Mouse (Mus musculus) kidney, postnatal 0 days (tissue): ENCODE data around the gene Ssh1. TPM values are rescaled to one million over a fixed set of nuclear protein-coding genes. Genes with fewer than 3 reads are reported as not detected.

Experiments
- ATAC-seq: fragments of 200-750 bp; cut with Nextera tagmentation; replicated peaks from 2 replicates; pipeline ENCODE4 v1.8.0; 2017; ENCODE audit warnings: low read depth, moderate number of reproducible peaks, moderate TSS enrichment, moderate library complexity; ENCODE audit not compliant: low FRiP score
- DNase-seq: peaks from one replicate; pipeline ENCODE4 v3.0.0-alpha.2; 2016; ENCODE audit warnings: low spot score
- H3K27ac ChIP-seq: fragments of 300-500 bp; sonication (generic); 2 replicates; pipeline ENCODE4 v1.5.1; 2014; ENCODE audit warnings: mild to moderate bottlenecking
- H3K27me3 ChIP-seq: fragments of 300-500 bp; sonication (generic); 2 replicates; pipeline ENCODE4 v1.6.1; 2014; ENCODE audit warnings: low read length, mixed read lengths; ENCODE audit not compliant: insufficient read depth
- H3K36me3 ChIP-seq: fragments of 300-500 bp; sonication (generic); 2 replicates; pipeline ENCODE4 v1.6.1; 2014; ENCODE audit warnings: low read length, mixed read lengths; ENCODE audit not compliant: insufficient read depth
- H3K4me1 ChIP-seq: fragments of 300-500 bp; sonication (generic); replicated peaks from 2 replicates; pipeline ENCODE4 v1.6.1; 2014; ENCODE audit warnings: antibody characterized with exemption, low read length, mixed read lengths; ENCODE audit not compliant: insufficient read depth
- H3K4me2 ChIP-seq: fragments of 300-500 bp; sonication (generic); 2 replicates; pipeline ENCODE4 v1.6.1; 2014; ENCODE audit warnings: mild to moderate bottlenecking, low read length, moderate library complexity, mixed read lengths
- H3K4me3 ChIP-seq: fragments of 300-500 bp; sonication (generic); replicated peaks from 2 replicates; pipeline ENCODE4 v1.5.1; 2014; ENCODE audit warnings: low read depth, low read length
- H3K9ac ChIP-seq: fragments of 300-500 bp; sonication (generic); 2 replicates; pipeline ENCODE4 v1.6.1; 2014; ENCODE audit warnings: low read depth, low read length
- H3K9me3 ChIP-seq: fragments of 300-500 bp; sonication (generic); replicated peaks from 2 replicates; pipeline ENCODE4 v1.6.1; 2016; ENCODE audit warnings: low read length, inconsistent platforms, mixed read lengths
- CTCF ChIP-seq: IDR thresholded peaks from 2 replicates; pipeline ENCODE4 v1.5.1; 2016; ENCODE audit warnings: antibody characterized with exemption, low read depth, mild to moderate bottlenecking, moderate library complexity
- WGBS: fragments of 180-500 bp; shearing (Covaris S2); extraction: QIAGEN DNeasy Blood & Tissue Kit; methylation state at CpG from one replicate; pipeline ENCODE4 v1.1.7; 2014; 5-methylcytosine and 5-hydroxymethylcytosine counted together
- polyA plus RNA-seq: library from polyadenylated mRNA; unstranded; fragments of >200 nt; fragmentation: Nextera tagmentation; extraction: Ambion mirVana; gene quantifications from 2 replicates; pipeline ENCODE4 v1.2.1, GENCODE M21; 2015

Gene Ssh1
- polyA plus RNA-seq, 1 experiment from 2014 or later = 10.0 TPM

DNA sequence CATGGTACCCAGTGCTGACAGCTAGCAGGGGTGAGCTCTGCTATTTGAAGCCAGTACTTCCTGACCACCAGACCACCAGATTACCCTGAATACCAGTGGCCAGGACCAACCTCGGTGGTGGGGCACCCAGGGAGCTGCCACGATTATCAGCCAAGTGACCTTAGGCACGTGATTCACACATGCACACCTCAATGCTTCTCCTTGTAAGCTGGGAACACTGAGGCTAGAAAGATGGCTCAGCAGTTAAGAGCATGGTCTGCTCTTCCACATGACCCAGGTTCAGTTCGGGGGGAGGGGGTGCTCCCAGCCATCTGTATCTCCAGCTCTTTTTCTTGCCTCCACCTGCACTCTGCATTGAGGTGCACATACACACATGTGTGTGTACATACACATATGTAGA lies 15.4 kb upstream of the Ssh1 start:
- DNase-seq (no peak), ATAC-seq (no peak)
- no peak overlapping the region for H3K4me3 ChIP-seq
- H3K4me2 ChIP-seq = no peak overlapping the region
- no peak overlapping the region for H3K27ac ChIP-seq
- no peak overlapping the region for H3K9ac ChIP-seq
- TF ChIP-seq CTCF = no peak
- H3K4me1 ChIP-seq = 0 out of 2 replicates have a peak, but pooled peaks cover 5% of the 10 kb centered on the region
- 70% methylated on average over 4 of the region's 4 CpGs for WGBS
- H3K9me3 ChIP-seq = no peaks in the 10 kb centered on the region
- no peaks in the 10 kb centered on the region for H3K27me3 ChIP-seq
- H3K36me3 ChIP-seq = no peaks in the 10 kb centered on the region

DNA sequence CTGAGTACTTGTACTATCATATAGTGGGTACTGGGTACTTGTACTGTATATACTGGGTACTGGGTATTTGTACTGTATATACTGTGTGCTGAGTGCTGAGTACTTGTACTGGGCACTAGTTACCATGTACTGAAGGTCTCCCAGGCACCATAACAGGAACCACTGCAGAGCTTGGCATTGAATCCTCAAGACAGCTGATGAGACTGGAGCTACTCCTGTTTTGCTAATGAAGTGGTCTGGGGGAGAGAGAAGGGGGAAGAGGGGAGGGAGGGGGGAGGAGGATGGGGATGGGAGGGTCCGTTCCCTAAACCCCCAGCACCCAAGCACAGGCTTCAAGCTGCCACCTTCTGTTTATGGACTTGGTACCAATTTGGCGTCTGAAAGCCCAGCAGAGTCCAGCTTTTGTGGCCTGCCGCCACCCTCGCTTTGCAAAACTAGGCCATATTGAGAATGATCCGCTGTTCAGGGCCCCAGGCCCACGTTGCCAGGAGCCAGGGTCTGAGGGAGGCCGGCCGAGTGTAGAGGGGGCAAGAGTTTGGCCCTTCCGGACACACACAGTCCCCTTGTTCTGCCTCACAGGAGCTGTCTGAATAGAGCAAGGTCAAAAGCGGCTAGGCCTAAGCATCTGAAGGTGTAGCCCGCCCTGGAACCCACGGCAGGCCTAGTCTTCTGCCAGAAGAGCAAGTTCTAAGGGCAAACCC lies 14.2 kb upstream of the Ssh1 start:
- ATAC-seq = no peak
- H3K36me3 ChIP-seq = no peaks in the 10 kb centered on the region
- H3K4me3 ChIP-seq = no peak overlapping the region
- no peak overlapping the region for H3K4me2 ChIP-seq
- DNase-seq = no peak
- no peak overlapping the region for H3K9ac ChIP-seq
- no peak overlapping the region for H3K27ac ChIP-seq
- H3K27me3 ChIP-seq = no peaks in the 10 kb centered on the region
- WGBS = 74% methylated on average over 12 of the region's 12 CpGs
- TF ChIP-seq CTCF = no peak
- H3K4me1 ChIP-seq = 0 out of 2 replicates have a peak, but pooled peaks cover 8% of the 10 kb centered on the region
- no peaks in the 10 kb centered on the region for H3K9me3 ChIP-seq

DNA sequence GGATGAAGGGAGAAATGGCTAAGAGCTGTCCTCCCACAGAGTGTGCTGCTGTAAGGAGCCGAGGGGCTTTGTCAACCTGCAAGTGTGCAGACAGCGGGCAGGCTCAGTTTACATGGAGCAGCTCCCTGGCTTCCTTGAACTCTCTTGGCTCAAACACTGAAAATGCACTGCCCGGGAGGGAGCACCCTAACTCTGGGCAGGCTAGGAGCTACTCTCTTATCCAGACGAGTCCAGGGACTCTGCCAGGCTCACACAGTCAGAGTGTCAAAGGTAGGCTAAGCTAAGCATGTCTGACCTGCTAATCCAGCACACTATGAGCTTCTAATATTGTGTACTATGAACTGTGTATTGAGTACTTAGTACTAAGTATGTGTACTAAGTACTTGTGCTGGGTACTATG lies 13.3 kb upstream of the Ssh1 start:
- Histone ChIP-seq H3K9ac (no peak overlapping the region), H3K4me2 (no peak overlapping the region), H3K4me1 (0 out of 2 replicates have a peak, but pooled peaks cover 8% of the 10 kb centered on the region), H3K36me3 (no peaks in the 10 kb centered on the region), H3K27ac (no peak overlapping the region), H3K9me3 (no peaks in the 10 kb centered on the region), H3K4me3 (no peak overlapping the region), H3K27me3 (no peaks in the 10 kb centered on the region)
- no peak for ATAC-seq
- 45% methylated on average over 4 of the region's 4 CpGs for WGBS
- no peak for DNase-seq
- TF ChIP-seq CTCF = no peak

DNA sequence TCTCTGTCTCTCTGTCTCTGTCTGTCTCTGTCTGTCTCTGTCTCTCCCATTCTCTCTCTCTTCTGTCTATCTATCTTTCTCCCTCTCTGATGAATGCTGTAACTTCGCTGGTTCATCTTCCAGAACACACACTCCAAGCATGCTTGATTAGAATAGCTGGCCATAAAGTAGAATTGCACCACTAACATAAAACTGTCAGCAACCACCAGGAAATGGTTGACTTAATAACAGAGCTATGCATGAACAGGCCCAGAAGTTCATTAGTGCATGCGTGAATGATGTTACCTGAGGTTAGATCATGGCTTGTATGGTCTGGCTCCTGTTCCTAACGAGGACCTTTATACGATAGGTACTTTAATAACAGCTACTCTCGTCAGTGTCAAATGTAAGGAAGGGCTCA lies 11.4 kb upstream of the Ssh1 start:
- Histone ChIP-seq H3K27me3 (no peaks in the 10 kb centered on the region), H3K9ac (no peak overlapping the region), H3K4me2 (peak overlapping the region; percentile 25), H3K4me1 (0 out of 2 replicates have a peak, but pooled peaks cover 8% of the 10 kb centered on the region), H3K36me3 (no peaks in the 10 kb centered on the region), H3K9me3 (no peaks in the 10 kb centered on the region), H3K27ac (peak overlapping the region; percentile 76), H3K4me3 (no peak overlapping the region)
- DNase-seq (peak; percentile 79), ATAC-seq (peak; percentile 42)
- TF ChIP-seq CTCF = no peak
- WGBS = 24% methylated on average over 5 of the region's 5 CpGs

DNA sequence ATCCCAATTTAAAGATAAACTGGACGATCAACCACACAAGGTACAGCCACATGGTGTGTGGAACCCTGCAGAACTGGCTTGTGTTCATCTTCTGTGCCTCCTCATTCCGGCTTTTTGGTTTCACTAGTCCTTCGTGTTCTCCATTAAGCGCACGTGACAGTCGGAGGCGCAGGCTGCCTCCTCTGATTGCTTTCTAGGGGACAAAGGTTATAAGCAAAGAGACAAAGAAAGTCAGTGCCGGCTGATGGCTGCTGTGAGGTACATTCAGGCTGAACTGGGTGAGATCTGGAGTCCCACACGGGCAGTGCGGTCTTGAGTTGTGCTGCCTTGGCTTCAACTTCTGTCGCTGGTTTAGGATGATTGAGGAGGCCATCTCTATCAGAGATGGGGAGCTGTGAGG lies 10.9 kb upstream of the Ssh1 start:
- WGBS = 63% methylated on average over 11 of the region's 11 CpGs
- DNase-seq (no peak), ATAC-seq (no peak)
- Histone ChIP-seq H3K27ac (peak overlapping the region; percentile 76), H3K4me3 (no peak overlapping the region), H3K36me3 (no peaks in the 10 kb centered on the region), H3K27me3 (no peaks in the 10 kb centered on the region), H3K9ac (no peak overlapping the region), H3K9me3 (no peaks in the 10 kb centered on the region), H3K4me1 (0 out of 2 replicates have a peak, but pooled peaks cover 8% of the 10 kb centered on the region), H3K4me2 (peak overlapping the region; percentile 25)
- no peak for TF ChIP-seq CTCF

DNA sequence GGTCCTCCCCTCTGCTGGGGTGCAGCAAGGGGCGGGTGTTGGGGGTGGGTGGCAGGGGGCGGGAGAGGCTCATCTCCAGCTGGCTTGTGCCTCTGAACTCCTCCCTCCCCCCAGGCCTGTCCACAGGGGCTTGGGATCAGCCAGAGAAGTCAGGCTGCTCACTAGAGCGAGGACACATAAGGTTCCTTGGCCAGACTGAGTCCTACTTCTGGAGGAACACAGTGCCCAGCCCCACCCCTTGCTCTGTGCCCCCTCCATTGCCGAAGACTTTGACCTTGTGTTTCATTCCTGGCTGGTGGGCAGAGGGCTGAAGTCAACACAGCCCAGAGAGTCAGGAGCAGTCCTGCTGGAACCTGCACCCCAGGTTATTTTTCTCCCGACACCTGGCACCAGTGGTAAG lies 9.8 kb upstream of the Ssh1 start, which contains the start of gene Dao:
Gene Dao (plus strand): TSS at position 162 of the 400 bp plus-strand sequence.
- Histone ChIP-seq H3K27me3 (no peaks in the 10 kb centered on the region), H3K4me1 (0 out of 2 replicates have a peak, but pooled peaks cover 8% of the 10 kb centered on the region), H3K9me3 (no peaks in the 10 kb centered on the region), H3K4me3 (no peak within 1 kb of the TSS), H3K4me2 (peak within 1 kb of the TSS; percentile 25), H3K9ac (no peak within 1 kb of the TSS), H3K27ac (peak within 1 kb of the TSS; percentile 76), H3K36me3 (no peaks in the 10 kb centered on the region)
- DNase-seq (peak; percentile 52), ATAC-seq (peak; percentile 89)
- 34% methylated on average over 5 of the region's 5 CpGs for WGBS
- TF ChIP-seq CTCF = no peak
